Mouse (Mus musculus): Measurements from ENCODE around the gene Cacng1. TPM values are rescaled to one million over a fixed set of nuclear protein-coding genes. Genes with fewer than 3 reads are reported as not detected.

The Cacng1 gene
- polyA plus RNA-seq, 1 experiment from 2014 or later: 1.1 TPM

Other genes with a start within 250 kb of the Cacng1 start
- gene Pitpnc1, start 245.8 kb downstream of the Cacng1 start, polyA plus RNA-seq (2014; fragmentation: Nextera tagmentation; extraction: Ambion mirVana): 45.2 and 51.3 TPM in 2 replicates
- gene Psmd12, start 237.0 kb downstream of the Cacng1 start, polyA plus RNA-seq (2014; fragmentation: Nextera tagmentation; extraction: Ambion mirVana): 159 and 167 TPM in 2 replicates
- 21.4 and 23.9 TPM in 2 replicates for gene Helz, start 168.6 kb downstream of the Cacng1 start, polyA plus RNA-seq (2014; fragmentation: Nextera tagmentation; extraction: Ambion mirVana)
- gene Cacng4, start 78.0 kb upstream of the Cacng1 start, polyA plus RNA-seq (2014; fragmentation: Nextera tagmentation; extraction: Ambion mirVana): 62.2 and 67.5 TPM in 2 replicates
- gene Cacng5, start 198.5 kb upstream of the Cacng1 start, polyA plus RNA-seq (2014; fragmentation: Nextera tagmentation; extraction: Ambion mirVana): 8.9 and 9.5 TPM in 2 replicates

Measured in neural tube, embryonic 14.5 days (tissue).